Mouse (Mus musculus): ENCODE results near the gene E2f7. TPM values are rescaled to one million over a fixed set of nuclear protein-coding genes. Genes with fewer than 3 reads are reported as not detected.

The E2f7 gene
- total RNA-seq, 1 experiment from 2014 or later, result 2.8 TPM

Other genes starting within 250 kb of the E2f7 start
- 219 and 236 TPM in 2 replicates for gene Csrp2, start 174.3 kb downstream of the E2f7 start, total RNA-seq (2021)

Measured in adrenal gland, postnatal 25 days (tissue).